Mouse (Mus musculus) heart, embryonic 12.5 days (tissue): ENCODE measurements around the gene Ear14. TPM values are rescaled to one million over a fixed set of nuclear protein-coding genes. Genes with fewer than 3 reads are reported as not detected.

Experiments
- ATAC-seq: fragments of 200-750 bp; cut with Nextera tagmentation; 2 replicates; pipeline ENCODE4 v1.8.0; 2017; ENCODE audit warnings: moderate TSS enrichment, moderate library complexity; ENCODE audit not compliant: insufficient number of reproducible peaks, low FRiP score
- H3K27ac ChIP-seq: fragments of 300-500 bp; sonication (generic); 2 replicates; pipeline ENCODE4 v1.5.1; 2016; ENCODE audit warnings: mild to moderate bottlenecking, moderate library complexity; ENCODE audit not compliant: poor library complexity, severe bottlenecking
- H3K27me3 ChIP-seq: fragments of 300-500 bp; sonication (generic); replicated peaks from 2 replicates; pipeline ENCODE4 v1.6.1; 2016; ENCODE audit warnings: mild to moderate bottlenecking, moderate library complexity
- H3K36me3 ChIP-seq: fragments of 300-500 bp; sonication (generic); 2 replicates; pipeline ENCODE4 v1.6.1; 2016; ENCODE audit warnings: mild to moderate bottlenecking, moderate library complexity
- H3K4me1 ChIP-seq: fragments of 300-500 bp; sonication (generic); replicated peaks from 2 replicates; pipeline ENCODE4 v1.6.1; 2016; ENCODE audit warnings: mild to moderate bottlenecking
- H3K4me2 ChIP-seq: fragments of 300-500 bp; sonication (generic); 2 replicates; pipeline ENCODE4 v1.6.1; 2016; ENCODE audit warnings: mild to moderate bottlenecking, moderate library complexity
- H3K4me3 ChIP-seq: fragments of 300-500 bp; sonication (generic); 2 replicates; pipeline ENCODE4 v1.5.1; 2016; ENCODE audit warnings: mild to moderate bottlenecking
- H3K9ac ChIP-seq: fragments of 300-500 bp; sonication (generic); 2 replicates; pipeline ENCODE4 v1.6.1; 2016; ENCODE audit warnings: mild to moderate bottlenecking, moderate library complexity
- H3K9me3 ChIP-seq: fragments of 300-500 bp; sonication (generic); replicated peaks from 2 replicates; pipeline ENCODE4 v1.6.1; 2016; ENCODE audit warnings: mild to moderate bottlenecking, moderate library complexity
- WGBS: fragments of 180-500 bp; shearing (Covaris S2); methylation state at CpG from one replicate; pipeline ENCODE4 v1.1.7; 2016; 5-methylcytosine and 5-hydroxymethylcytosine counted together
- polyA plus RNA-seq: library from polyadenylated mRNA; unstranded; fragments of >200 nt; fragmentation: Nextera tagmentation; extraction: Ambion mirVana; gene quantifications from 2 replicates; pipeline ENCODE4 v1.2.1, GENCODE M21; 2016

Ear14 gene
- polyA plus RNA-seq, 1 experiment from 2014 or later: not detected

DNA sequence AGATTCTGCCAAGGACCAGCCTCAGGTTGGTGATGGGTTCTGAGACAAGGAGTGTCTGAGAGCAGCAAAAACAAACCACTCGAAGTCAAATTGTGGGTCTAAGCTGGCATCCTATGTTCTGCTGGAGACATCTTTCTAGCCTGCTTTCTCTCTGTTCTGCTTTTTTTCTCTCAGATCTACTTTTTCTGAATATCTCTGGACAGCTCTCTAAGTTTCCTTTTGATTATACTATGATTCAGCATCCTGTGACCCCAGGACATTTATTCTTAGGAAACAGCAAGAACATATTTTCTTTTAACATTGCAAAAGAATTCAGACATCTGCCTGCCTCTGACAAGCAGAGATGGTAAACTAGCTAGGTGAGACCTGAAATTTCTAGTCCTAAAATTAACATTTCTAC, 50.4 kb downstream of the Ear14 start:
- WGBS: 76% methylated on average over 1 of the region's 1 CpGs
- no peaks in the 10 kb centered on the region for H3K27me3 ChIP-seq
- no peaks in the 10 kb centered on the region for H3K4me1 ChIP-seq

More for the DNA sequence above, 50.4 kb downstream of the Ear14 start:
- H3K36me3 ChIP-seq: no peaks in the 10 kb centered on the region
- H3K9me3 ChIP-seq: no peaks in the 10 kb centered on the region
- H3K9ac ChIP-seq: no peak overlapping the region
- no peak overlapping the region for H3K4me2 ChIP-seq
- no peak overlapping the region for H3K4me3 ChIP-seq
- ATAC-seq: no peak
- H3K27ac ChIP-seq: no peak overlapping the region

Other genes with a start within 250 kb of the Ear14 start
- 0.17 and 0.32 TPM in 2 replicates for gene Pnp2, start 247.4 kb upstream of the Ear14 start, polyA plus RNA-seq
- 0.41 TPM in 1 of 2 replicates, not detected in the other for gene Rnase10, start 195.6 kb upstream of the Ear14 start, polyA plus RNA-seq
- not detected in 2 replicates for gene Rnase9, start 161.5 kb upstream of the Ear14 start, polyA plus RNA-seq
- gene Rnase11, start 153.2 kb upstream of the Ear14 start, polyA plus RNA-seq: not detected in 2 replicates
- 0.51 and 0.70 TPM in 2 replicates for gene Rnase12, start 145.7 kb upstream of the Ear14 start, polyA plus RNA-seq
- gene Olfr750, start 129.0 kb upstream of the Ear14 start, polyA plus RNA-seq: not detected in 2 replicates
- 13.7 and 15.0 TPM in 2 replicates for gene Rnase4, start 112.3 kb upstream of the Ear14 start, polyA plus RNA-seq
- 2.0 and 3.2 TPM in 2 replicates for gene Ang, start 112.2 kb upstream of the Ear14 start, polyA plus RNA-seq
- not detected in 2 replicates for gene Eddm3b, start 89.0 kb upstream of the Ear14 start, polyA plus RNA-seq
- gene Rnase6, start 79.5 kb upstream of the Ear14 start, polyA plus RNA-seq: 0.29 TPM in 1 of 2 replicates, not detected in the other
- 0.19 TPM in 1 of 2 replicates, not detected in the other for gene Rnase1, start 56.6 kb upstream of the Ear14 start, polyA plus RNA-seq
- gene Rnase2b, start 41.1 kb upstream of the Ear14 start, polyA plus RNA-seq: not detected in 2 replicates
- not detected in 2 replicates for gene Ang2, start 4.2 kb upstream of the Ear14 start, polyA plus RNA-seq
- gene Rnase2a, start 52.7 kb downstream of the Ear14 start, polyA plus RNA-seq: not detected in 2 replicates
- not detected in 2 replicates for gene Gm7247, start 158.4 kb downstream of the Ear14 start, polyA plus RNA-seq
- gene Vmn2r88, start 207.4 kb downstream of the Ear14 start, polyA plus RNA-seq: not detected in 2 replicates
- not detected in 2 replicates for gene Vmn2r89, start 248.5 kb downstream of the Ear14 start, polyA plus RNA-seq